Mouse (Mus musculus): ENCODE data around the gene Ttll5. TPM values are rescaled to one million over a fixed set of nuclear protein-coding genes. Genes with fewer than 3 reads are reported as not detected.

Ttll5 gene
- polyA plus RNA-seq (2015; fragmentation: Nextera tagmentation; extraction: Ambion mirVana): 15.0 and 15.9 TPM in 2 replicates

GRCm38 (mm10) chr12:85824438-85825264, at the start of gene Ttll5, which contains the start of gene Erg28:
Gene Ttll5 (plus strand): TSS chr12:85824659.
Gene Erg28 (minus strand): TSS chr12:85824550.
- peak within 1 kb of the TSS; percentile 82 for H3K4me2 ChIP-seq (ENCODE audit: low read length)
- no peaks in the 10 kb centered on the region for H3K36me3 ChIP-seq (ENCODE audit: control insufficient read depth, insufficient read depth)
- ATAC-seq: peak; percentile 98
- peaks cover 16% of the 10 kb centered on the region for H3K4me1 ChIP-seq (replicated peaks; ENCODE audit: control insufficient read depth, insufficient read depth, low read length)
- H3K9me3 ChIP-seq (ENCODE audit: control insufficient read depth, low read length): no peaks in the 10 kb centered on the region
- H3K4me3 ChIP-seq (replicated peaks; ENCODE audit: low read length): peak within 1 kb of the TSS; percentile 90
- H3K27me3 ChIP-seq (replicated peaks; ENCODE audit: control insufficient read depth, insufficient read depth, low read length): no peaks in the 10 kb centered on the region
- H3K27ac ChIP-seq (ENCODE audit: low read length): peak within 1 kb of the TSS; percentile 94
- peak within 1 kb of the TSS; percentile 74 for H3K9ac ChIP-seq (replicated peaks; ENCODE audit: low read depth, low read length)
- WGBS: under 1% methylated on average over 64 of the region's 67 CpGs

- Histone ChIP-seq H3K4me1 (replicated peaks; ENCODE audit: control insufficient read depth, insufficient read depth, low read length) (no peaks in the 10 kb centered on the region), H3K27ac (ENCODE audit: low read length) (no peak overlapping the region), H3K36me3 (ENCODE audit: control insufficient read depth, insufficient read depth) (no peaks in the 10 kb centered on the region), H3K27me3 (replicated peaks; ENCODE audit: control insufficient read depth, insufficient read depth, low read length) (no peaks in the 10 kb centered on the region), H3K4me3 (replicated peaks; ENCODE audit: low read length) (no peak overlapping the region), H3K4me2 (ENCODE audit: low read length) (no peak overlapping the region), H3K9me3 (ENCODE audit: control insufficient read depth, low read length) (no peaks in the 10 kb centered on the region), H3K9ac (replicated peaks; ENCODE audit: low read depth, low read length) (no peak overlapping the region)
- WGBS: 86% methylated on average over 3 of the region's 3 CpGs
- ATAC-seq: no peak
Measured at GRCm38 (mm10) chr12:85778962-85779361, 45.5 kb upstream of the Ttll5 start.

GRCm38 (mm10) chr12:85779707-85780106, 44.8 kb upstream of the Ttll5 start:
- Histone ChIP-seq H3K27me3 (replicated peaks; ENCODE audit: control insufficient read depth, insufficient read depth, low read length) (no peaks in the 10 kb centered on the region), H3K9me3 (ENCODE audit: control insufficient read depth, low read length) (no peaks in the 10 kb centered on the region), H3K4me3 (replicated peaks; ENCODE audit: low read length) (no peak overlapping the region), H3K36me3 (ENCODE audit: control insufficient read depth, insufficient read depth) (no peaks in the 10 kb centered on the region), H3K27ac (ENCODE audit: low read length) (no peak overlapping the region), H3K4me1 (replicated peaks; ENCODE audit: control insufficient read depth, insufficient read depth, low read length) (no peaks in the 10 kb centered on the region), H3K4me2 (ENCODE audit: low read length) (no peak overlapping the region), H3K9ac (replicated peaks; ENCODE audit: low read depth, low read length) (no peak overlapping the region)
- ATAC-seq: no peak
- WGBS: over 99% methylated on average over 5 of the region's 5 CpGs

GRCm38 (mm10) chr12:85781606-85782005, 42.9 kb upstream of the Ttll5 start:
- Histone ChIP-seq H3K36me3 (ENCODE audit: control insufficient read depth, insufficient read depth) (no peaks in the 10 kb centered on the region), H3K9me3 (ENCODE audit: control insufficient read depth, low read length) (no peaks in the 10 kb centered on the region), H3K27me3 (replicated peaks; ENCODE audit: control insufficient read depth, insufficient read depth, low read length) (no peaks in the 10 kb centered on the region), H3K4me3 (replicated peaks; ENCODE audit: low read length) (no peak overlapping the region), H3K9ac (replicated peaks; ENCODE audit: low read depth, low read length) (no peak overlapping the region), H3K4me2 (ENCODE audit: low read length) (no peak overlapping the region), H3K4me1 (replicated peaks; ENCODE audit: control insufficient read depth, insufficient read depth, low read length) (no peaks in the 10 kb centered on the region), H3K27ac (ENCODE audit: low read length) (no peak overlapping the region)
- WGBS: 87% methylated on average over 3 of the region's 3 CpGs
- ATAC-seq: no peak

- Histone ChIP-seq H3K4me1 (replicated peaks; ENCODE audit: control insufficient read depth, insufficient read depth, low read length) (no peaks in the 10 kb centered on the region), H3K4me3 (replicated peaks; ENCODE audit: low read length) (no peak overlapping the region), H3K9ac (replicated peaks; ENCODE audit: low read depth, low read length) (no peak overlapping the region), H3K27ac (ENCODE audit: low read length) (no peak overlapping the region), H3K9me3 (ENCODE audit: control insufficient read depth, low read length) (no peaks in the 10 kb centered on the region), H3K36me3 (ENCODE audit: control insufficient read depth, insufficient read depth) (no peaks in the 10 kb centered on the region), H3K27me3 (replicated peaks; ENCODE audit: control insufficient read depth, insufficient read depth, low read length) (no peaks in the 10 kb centered on the region), H3K4me2 (ENCODE audit: low read length) (no peak overlapping the region)
- no peak for ATAC-seq
- 79% methylated on average over 19 of the region's 19 CpGs for WGBS
Measured at GRCm38 (mm10) chr12:85784916-85785815, 39.3 kb upstream of the Ttll5 start.

GRCm38 (mm10) chr12:85792158-85792557, 32.3 kb upstream of the Ttll5 start:
- H3K9me3 ChIP-seq (ENCODE audit: control insufficient read depth, low read length): no peaks in the 10 kb centered on the region
- no peak overlapping the region for H3K27ac ChIP-seq (ENCODE audit: low read length)
- WGBS: 80% methylated on average over 4 of the region's 4 CpGs
- no peak overlapping the region for H3K9ac ChIP-seq (replicated peaks; ENCODE audit: low read depth, low read length)
- H3K27me3 ChIP-seq (replicated peaks; ENCODE audit: control insufficient read depth, insufficient read depth, low read length): no peaks in the 10 kb centered on the region
- H3K4me1 ChIP-seq (replicated peaks; ENCODE audit: control insufficient read depth, insufficient read depth, low read length): no peaks in the 10 kb centered on the region
- ATAC-seq: no peak
- no peak overlapping the region for H3K4me2 ChIP-seq (ENCODE audit: low read length)
- no peaks in the 10 kb centered on the region for H3K36me3 ChIP-seq (ENCODE audit: control insufficient read depth, insufficient read depth)
- no peak overlapping the region for H3K4me3 ChIP-seq (replicated peaks; ENCODE audit: low read length)

- Histone ChIP-seq H3K27me3 (replicated peaks; ENCODE audit: control insufficient read depth, insufficient read depth, low read length) (no peaks in the 10 kb centered on the region), H3K36me3 (ENCODE audit: control insufficient read depth, insufficient read depth) (no peaks in the 10 kb centered on the region), H3K9me3 (ENCODE audit: control insufficient read depth, low read length) (no peaks in the 10 kb centered on the region), H3K4me3 (replicated peaks; ENCODE audit: low read length) (no peak overlapping the region), H3K9ac (replicated peaks; ENCODE audit: low read depth, low read length) (no peak overlapping the region), H3K4me1 (replicated peaks; ENCODE audit: control insufficient read depth, insufficient read depth, low read length) (no peaks in the 10 kb centered on the region), H3K4me2 (ENCODE audit: low read length) (no peak overlapping the region), H3K27ac (ENCODE audit: low read length) (no peak overlapping the region)
- no peak for ATAC-seq
- WGBS: 64% methylated on average over 6 of the region's 6 CpGs
Measured at GRCm38 (mm10) chr12:85792821-85793346, 31.6 kb upstream of the Ttll5 start.

GRCm38 (mm10) chr12:85794094-85794493, 30.4 kb upstream of the Ttll5 start:
- no peaks in the 10 kb centered on the region for H3K27me3 ChIP-seq (replicated peaks; ENCODE audit: control insufficient read depth, insufficient read depth, low read length)
- H3K4me3 ChIP-seq (replicated peaks; ENCODE audit: low read length): no peak overlapping the region
- 78% methylated on average over 2 of the region's 2 CpGs for WGBS
- no peaks in the 10 kb centered on the region for H3K4me1 ChIP-seq (replicated peaks; ENCODE audit: control insufficient read depth, insufficient read depth, low read length)
- H3K9ac ChIP-seq (replicated peaks; ENCODE audit: low read depth, low read length): no peak overlapping the region
- H3K27ac ChIP-seq (ENCODE audit: low read length): no peak overlapping the region
- H3K36me3 ChIP-seq (ENCODE audit: control insufficient read depth, insufficient read depth): no peaks in the 10 kb centered on the region
- no peaks in the 10 kb centered on the region for H3K9me3 ChIP-seq (ENCODE audit: control insufficient read depth, low read length)
- no peak for ATAC-seq
- no peak overlapping the region for H3K4me2 ChIP-seq (ENCODE audit: low read length)

GRCm38 (mm10) chr12:85795551-85795950, 28.9 kb upstream of the Ttll5 start:
- H3K36me3 ChIP-seq (ENCODE audit: control insufficient read depth, insufficient read depth): no peaks in the 10 kb centered on the region
- H3K4me2 ChIP-seq (ENCODE audit: low read length): no peak overlapping the region
- H3K4me3 ChIP-seq (replicated peaks; ENCODE audit: low read length): no peak overlapping the region
- WGBS: 84% methylated on average over 1 of the region's 1 CpGs
- H3K27ac ChIP-seq (ENCODE audit: low read length): no peak overlapping the region
- H3K9me3 ChIP-seq (ENCODE audit: control insufficient read depth, low read length): no peaks in the 10 kb centered on the region
- no peak for ATAC-seq
- no peaks in the 10 kb centered on the region for H3K4me1 ChIP-seq (replicated peaks; ENCODE audit: control insufficient read depth, insufficient read depth, low read length)
- H3K9ac ChIP-seq (replicated peaks; ENCODE audit: low read depth, low read length): no peak overlapping the region
- no peaks in the 10 kb centered on the region for H3K27me3 ChIP-seq (replicated peaks; ENCODE audit: control insufficient read depth, insufficient read depth, low read length)

All from forebrain, embryonic 16.5 days (tissue).